Mouse (Mus musculus) gastrocnemius, adult 2 months (tissue): ENCODE data around the gene Ggt1. TPM values are rescaled to one million over a fixed set of nuclear protein-coding genes. Genes with fewer than 3 reads are reported as not detected.

Source experiments
- DNase-seq: peaks from one replicate; pipeline ENCODE4 v3.0.0; 2022
- H3K27ac ChIP-seq: fragments of 200-600 bp; 2 replicates; pipeline ENCODE4 v1.8.1; 2022; ENCODE audit warnings: mild to moderate bottlenecking
- H3K4me3 ChIP-seq: fragments of 200-600 bp; 2 replicates; pipeline ENCODE4 v1.8.1; 2022; ENCODE audit warnings: mild to moderate bottlenecking, moderate library complexity
- CTCF ChIP-seq: fragments of 200-600 bp; IDR thresholded peaks from 2 replicates; pipeline ENCODE4 v1.8.1; 2022; ENCODE audit warnings: antibody characterized with exemption, mild to moderate bottlenecking, moderate library complexity
- intact Hi-C: fragments of 180-260 bp; cut with DNase I; formaldehyde crosslinking; loops from one replicate; pipeline ENCODE4 v1.15.1; 2025
- total RNA-seq, 2 experiments: library from RNA; stranded (reverse); gene quantifications; 2 replicates each; pipeline ENCODE4 v1.2.3; 2021

Ggt1 gene
- total RNA-seq, 2 experiments from 2014 or later = not detected

- intact Hi-C loops = no loop called here
- no peak for TF ChIP-seq CTCF
- peak overlapping the region; percentile 84 for H3K27ac ChIP-seq
- peak; percentile 48 for DNase-seq
- H3K4me3 ChIP-seq = no peak overlapping the region
Observed at GRCm38 (mm10) chr10:75592585-75592984, 31.2 kb downstream of the Ggt1 start.

GRCm38 (mm10) chr10:75595981-75596380 lies 34.6 kb downstream of the Ggt1 start:
- peak; percentile 83 for DNase-seq
- peak overlapping the region; percentile 60 for H3K27ac ChIP-seq
- TF ChIP-seq CTCF = no peak
- H3K4me3 ChIP-seq = no peak overlapping the region
- intact Hi-C loops = no loop called here

GRCm38 (mm10) chr10:75600189-75600730 lies 38.9 kb downstream of the Ggt1 start:
- intact Hi-C loops = no loop called here
- DNase-seq = no peak
- no peak for TF ChIP-seq CTCF
- H3K4me3 ChIP-seq = no peak overlapping the region
- no peak overlapping the region for H3K27ac ChIP-seq

- Histone ChIP-seq H3K4me3 (no peak overlapping the region), H3K27ac (no peak overlapping the region; the same call in 1 of the 2 replicates)
- intact Hi-C loops = no loop called here
- peak; percentile 40 for TF ChIP-seq CTCF
- no peak for DNase-seq
Observed at GRCm38 (mm10) chr10:75605162-75605846, 43.9 kb downstream of the Ggt1 start.

GRCm38 (mm10) chr10:75607253-75607652 lies 45.8 kb downstream of the Ggt1 start:
- intact Hi-C loops = no loop called here
- DNase-seq = no peak
- no peak for TF ChIP-seq CTCF
- H3K4me3 ChIP-seq = no peak overlapping the region
- no peak overlapping the region for H3K27ac ChIP-seq

GRCm38 (mm10) chr10:75608975-75609374 lies 47.6 kb downstream of the Ggt1 start:
- Histone ChIP-seq H3K27ac (no peak overlapping the region), H3K4me3 (no peak overlapping the region)
- no peak for TF ChIP-seq CTCF
- no peak for DNase-seq
- intact Hi-C loops = no loop called here

GRCm38 (mm10) chr10:75610486-75610885 lies 49.1 kb downstream of the Ggt1 start:
- TF ChIP-seq CTCF = no peak
- intact Hi-C loops = no loop called here
- peak overlapping the region; percentile 31; the same call in 1 of the 2 replicates for H3K27ac ChIP-seq

GRCm38 (mm10) chr10:75616044-75616443 lies 54.6 kb downstream of the Ggt1 start:
- Histone ChIP-seq H3K27ac (no peak overlapping the region), H3K4me3 (no peak overlapping the region)
- no peak for DNase-seq
- TF ChIP-seq CTCF = no peak
- intact Hi-C loops = no loop called here

More at GRCm38 (mm10) chr10:75610486-75610885, 49.1 kb downstream of the Ggt1 start:
- H3K4me3 ChIP-seq = no peak overlapping the region
- no peak for DNase-seq

- Histone ChIP-seq H3K27ac (peak overlapping the region; percentile 16; the same call in 1 of the 2 replicates), H3K4me3 (no peak overlapping the region)
- no peak for DNase-seq
- intact Hi-C loops = no loop called here
- TF ChIP-seq CTCF = peak; percentile 43
Observed at GRCm38 (mm10) chr10:75620818-75621217, 59.4 kb downstream of the Ggt1 start.

GRCm38 (mm10) chr10:75625920-75626319 lies 64.5 kb downstream of the Ggt1 start:
- no peak for TF ChIP-seq CTCF
- H3K27ac ChIP-seq = peak overlapping the region; percentile 51
- no peak overlapping the region for H3K4me3 ChIP-seq
- DNase-seq = no peak
- intact Hi-C loops = no loop called here

- Histone ChIP-seq H3K4me3 (no peak overlapping the region), H3K27ac (peak overlapping the region; percentile 70)
- intact Hi-C loops = no loop called here
- TF ChIP-seq CTCF = no peak
- peak; percentile 17 for DNase-seq
Observed at GRCm38 (mm10) chr10:75626991-75627390, 65.6 kb downstream of the Ggt1 start.

- Histone ChIP-seq H3K4me3 (no peak overlapping the region), H3K27ac (peak overlapping the region; percentile 70)
- no peak for TF ChIP-seq CTCF
- intact Hi-C loops = no loop called here
- peak; percentile 70 for DNase-seq
Observed at GRCm38 (mm10) chr10:75627490-75627889, 66.1 kb downstream of the Ggt1 start.

GRCm38 (mm10) chr10:75632633-75633032 lies 71.2 kb downstream of the Ggt1 start:
- DNase-seq = peak; percentile 76

GRCm38 (mm10) chr10:75633048-75633447 lies 71.6 kb downstream of the Ggt1 start:
- DNase-seq = peak; percentile 66
- H3K27ac ChIP-seq = peak overlapping the region; percentile 77
- intact Hi-C loops = no loop called here
- H3K4me3 ChIP-seq = peak overlapping the region; percentile 28
- no peak for TF ChIP-seq CTCF

More at GRCm38 (mm10) chr10:75632633-75633032, 71.2 kb downstream of the Ggt1 start:
- TF ChIP-seq CTCF = no peak
- intact Hi-C loops = no loop called here
- H3K4me3 ChIP-seq = no peak overlapping the region
- H3K27ac ChIP-seq = peak overlapping the region; percentile 77
